Mouse (Mus musculus): ENCODE data around the gene Wfdc3. TPM values are rescaled to one million over a fixed set of nuclear protein-coding genes. Genes with fewer than 3 reads are reported as not detected.

The Wfdc3 gene
- polyA plus RNA-seq (2012; rRNA removed): 0.23 and 0.41 TPM in 2 replicates

- peak; percentile 96 for DNase-seq
- no peak within 1 kb of the TSS for H3K27ac ChIP-seq (ENCODE audit: control insufficient read depth, insufficient read depth, low read length)
These were observed at the start of gene Wfdc3, which contains the start of gene Dnttip1 for GRCm38 (mm10) chr2:164745843-164746479. Gene Wfdc3 (minus strand): TSS chr2:164745931. Gene Dnttip1 (plus strand): TSS chr2:164745983.

GRCm38 (mm10) chr2:164794293-164794692 lies 48.6 kb upstream of the Wfdc3 start:
- Histone ChIP-seq H3K27ac (ENCODE audit: control insufficient read depth, insufficient read depth, low read length) (no peak overlapping the region), H3K36me3 (ENCODE audit: control insufficient read depth, insufficient read depth, low read length) (peaks cover 30% of the 10 kb centered on the region), H3K4me3 (ENCODE audit: control insufficient read depth, insufficient read depth, low read length) (no peak overlapping the region), H3K27me3 (ENCODE audit: control insufficient read depth, insufficient read depth, low read length) (no peaks in the 10 kb centered on the region), H3K4me1 (replicated peaks; ENCODE audit: control insufficient read depth, insufficient read depth, low read length) (no peaks in the 10 kb centered on the region)
- WGBS: 45% methylated on average over 5 of the region's 5 CpGs
- peak; percentile 72 for DNase-seq
- no peak for TF ChIP-seq POLR2A (IDR thresholded peaks at IDR 0.05; ENCODE audit: control insufficient read depth, extremely low read depth, insufficient read depth, low read length, poor library complexity)
- TF ChIP-seq CTCF (IDR thresholded peaks at IDR 0.05; ENCODE audit: borderline replicate concordance, control insufficient read depth, extremely low read depth, insufficient read depth, low read length, poor library complexity): peak; percentile 49; the same call in 1 of the 2 replicates

More at GRCm38 (mm10) chr2:164745843-164746479, at the start of gene Wfdc3, which contains the start of gene Dnttip1:
- Histone ChIP-seq H3K27me3 (ENCODE audit: control insufficient read depth, insufficient read depth, low read length) (no peaks in the 10 kb centered on the region), H3K36me3 (ENCODE audit: control insufficient read depth, insufficient read depth, low read length) (peaks cover 10% of the 10 kb centered on the region), H3K4me1 (replicated peaks; ENCODE audit: control insufficient read depth, insufficient read depth, low read length) (peaks cover 10% of the 10 kb centered on the region), H3K4me3 (ENCODE audit: control insufficient read depth, insufficient read depth, low read length) (peak within 1 kb of the TSS; percentile 88)
- TF ChIP-seq POLR2A (IDR thresholded peaks at IDR 0.05; ENCODE audit: control insufficient read depth, extremely low read depth, insufficient read depth, low read length, poor library complexity) (peak; percentile 63; the same call in 1 of the 2 replicates), CTCF (IDR thresholded peaks at IDR 0.05; ENCODE audit: borderline replicate concordance, control insufficient read depth, extremely low read depth, insufficient read depth, low read length, poor library complexity) (0 out of 2 replicates have a peak, but pooled peaks have one; percentile 25)
- under 1% methylated on average over 70 of the region's 70 CpGs for WGBS

DNA sequence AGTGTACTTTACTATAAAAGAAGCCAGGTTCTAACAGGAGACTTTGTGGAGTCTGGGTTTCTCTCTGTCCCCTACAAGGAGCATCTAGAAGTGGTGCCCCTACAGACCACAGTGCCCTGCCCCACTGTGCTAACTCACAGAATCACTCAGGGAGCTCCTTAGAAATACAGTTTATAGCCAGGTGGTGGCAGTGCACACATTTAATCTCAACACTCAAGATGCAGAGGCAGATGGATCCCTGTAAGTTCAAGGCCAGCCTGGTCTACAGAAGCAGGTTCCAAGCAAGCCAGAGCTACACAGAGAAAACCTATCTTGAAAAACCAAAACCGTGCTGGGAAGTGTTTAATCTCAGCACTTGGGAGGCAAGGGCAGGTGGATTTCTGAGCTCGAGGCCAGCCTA lies 48.0 kb upstream of the Wfdc3 start:
- H3K4me3 ChIP-seq (ENCODE audit: control insufficient read depth, insufficient read depth, low read length): no peak overlapping the region
- H3K36me3 ChIP-seq (ENCODE audit: control insufficient read depth, insufficient read depth, low read length): peaks cover 30% of the 10 kb centered on the region
- no peak overlapping the region for H3K27ac ChIP-seq (ENCODE audit: control insufficient read depth, insufficient read depth, low read length)
- no peak for TF ChIP-seq POLR2A (IDR thresholded peaks at IDR 0.05; ENCODE audit: control insufficient read depth, extremely low read depth, insufficient read depth, low read length, poor library complexity)
- TF ChIP-seq CTCF (IDR thresholded peaks at IDR 0.05; ENCODE audit: borderline replicate concordance, control insufficient read depth, extremely low read depth, insufficient read depth, low read length, poor library complexity): no peak
- H3K27me3 ChIP-seq (ENCODE audit: control insufficient read depth, insufficient read depth, low read length): no peaks in the 10 kb centered on the region
- no peak for DNase-seq
- 95% methylated on average over 2 of the region's 2 CpGs for WGBS
- H3K4me1 ChIP-seq (replicated peaks; ENCODE audit: control insufficient read depth, insufficient read depth, low read length): no peaks in the 10 kb centered on the region

DNA sequence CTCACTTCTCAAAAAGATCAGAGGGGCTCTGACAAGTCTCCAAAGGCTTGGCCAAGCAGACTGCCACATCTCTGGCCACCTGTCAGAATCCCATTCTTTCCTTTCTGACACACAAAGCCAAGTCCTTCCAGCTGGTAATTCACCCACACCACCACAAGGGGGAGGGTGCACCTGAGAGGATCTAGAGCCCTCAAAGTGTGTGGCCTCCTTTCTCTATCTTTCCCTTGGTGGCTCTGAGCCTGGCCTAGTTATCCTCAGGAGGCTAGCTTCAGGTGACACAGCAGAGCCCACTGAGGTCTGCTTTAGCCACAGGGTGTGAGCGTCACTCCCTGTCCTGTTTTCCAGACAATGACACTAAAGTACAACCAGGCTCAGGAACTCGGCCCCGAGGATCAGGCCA lies 47.5 kb upstream of the Wfdc3 start:
- TF ChIP-seq POLR2A (IDR thresholded peaks at IDR 0.05; ENCODE audit: control insufficient read depth, extremely low read depth, insufficient read depth, low read length, poor library complexity) (no peak), CTCF (IDR thresholded peaks at IDR 0.05; ENCODE audit: borderline replicate concordance, control insufficient read depth, extremely low read depth, insufficient read depth, low read length, poor library complexity) (no peak; the same call in 1 of the 2 replicates)
- Histone ChIP-seq H3K27ac (ENCODE audit: control insufficient read depth, insufficient read depth, low read length) (no peak overlapping the region), H3K27me3 (ENCODE audit: control insufficient read depth, insufficient read depth, low read length) (no peaks in the 10 kb centered on the region), H3K4me3 (ENCODE audit: control insufficient read depth, insufficient read depth, low read length) (no peak overlapping the region), H3K4me1 (replicated peaks; ENCODE audit: control insufficient read depth, insufficient read depth, low read length) (no peaks in the 10 kb centered on the region), H3K36me3 (ENCODE audit: control insufficient read depth, insufficient read depth, low read length) (peaks cover 30% of the 10 kb centered on the region)
- DNase-seq: peak; percentile 70
- WGBS: 99% methylated on average over 3 of the region's 3 CpGs

- no peak for DNase-seq
- WGBS: 97% methylated on average over 12 of the region's 12 CpGs
These were observed 46.9 kb upstream of the Wfdc3 start for GRCm38 (mm10) chr2:164792400-164793190.

DNA sequence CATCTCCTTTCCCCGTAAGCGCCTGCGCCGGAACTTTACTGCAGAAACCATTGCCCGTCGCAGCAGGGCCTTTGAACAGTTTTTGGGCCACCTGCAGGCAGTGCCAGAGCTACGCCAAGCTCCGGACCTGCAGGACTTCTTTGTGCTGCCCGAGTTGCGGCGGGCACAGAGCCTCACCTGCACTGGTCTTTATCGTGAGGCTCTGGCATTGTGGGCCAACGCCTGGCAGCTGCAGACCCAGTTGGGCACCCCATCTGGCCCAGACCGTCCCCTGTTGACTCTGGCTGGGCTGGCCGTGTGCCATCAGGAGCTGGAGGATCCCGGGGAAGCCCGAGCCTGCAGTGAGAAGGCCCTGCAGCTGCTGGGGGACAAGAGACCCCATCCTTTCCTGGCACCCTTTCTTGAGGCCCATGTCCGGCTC lies 46.1 kb upstream of the Wfdc3 start:
- TF ChIP-seq CTCF (IDR thresholded peaks at IDR 0.05; ENCODE audit: borderline replicate concordance, control insufficient read depth, extremely low read depth, insufficient read depth, low read length, poor library complexity) (no peak), POLR2A (IDR thresholded peaks at IDR 0.05; ENCODE audit: control insufficient read depth, extremely low read depth, insufficient read depth, low read length, poor library complexity) (no peak)
- no peak overlapping the region for H3K27ac ChIP-seq (ENCODE audit: control insufficient read depth, insufficient read depth, low read length)

More at GRCm38 (mm10) chr2:164792400-164793190, 46.9 kb upstream of the Wfdc3 start:
- TF ChIP-seq POLR2A (IDR thresholded peaks at IDR 0.05; ENCODE audit: control insufficient read depth, extremely low read depth, insufficient read depth, low read length, poor library complexity) (no peak), CTCF (IDR thresholded peaks at IDR 0.05; ENCODE audit: borderline replicate concordance, control insufficient read depth, extremely low read depth, insufficient read depth, low read length, poor library complexity) (no peak)
- H3K27me3 ChIP-seq (ENCODE audit: control insufficient read depth, insufficient read depth, low read length): no peaks in the 10 kb centered on the region
- peaks cover 27% of the 10 kb centered on the region for H3K36me3 ChIP-seq (ENCODE audit: control insufficient read depth, insufficient read depth, low read length)
- H3K27ac ChIP-seq (ENCODE audit: control insufficient read depth, insufficient read depth, low read length): no peak overlapping the region
- no peak overlapping the region for H3K4me3 ChIP-seq (ENCODE audit: control insufficient read depth, insufficient read depth, low read length)
- no peaks in the 10 kb centered on the region for H3K4me1 ChIP-seq (replicated peaks; ENCODE audit: control insufficient read depth, insufficient read depth, low read length)

More for the DNA sequence above, 46.1 kb upstream of the Wfdc3 start:
- WGBS: 95% methylated on average over 18 of the region's 18 CpGs
- Histone ChIP-seq H3K4me3 (ENCODE audit: control insufficient read depth, insufficient read depth, low read length) (no peak overlapping the region), H3K27me3 (ENCODE audit: control insufficient read depth, insufficient read depth, low read length) (no peaks in the 10 kb centered on the region), H3K4me1 (replicated peaks; ENCODE audit: control insufficient read depth, insufficient read depth, low read length) (no peaks in the 10 kb centered on the region), H3K36me3 (ENCODE audit: control insufficient read depth, insufficient read depth, low read length) (peaks cover 25% of the 10 kb centered on the region)
- no peak for DNase-seq
